8 mouse cellular contexts compared by ENCODE assay signal in genomic region chr6:91116244-91117145, GRCm38 (mm10). TPM values are rescaled to one million over a fixed set of nuclear protein-coding genes. Genes with fewer than 3 reads are reported as not detected.
DNase-seq lines count a peak whose midpoint lies in the region; ATAC-seq and TF ChIP-seq lines count a peak whose summit lies in the region.

Gene Nup210 (minus strand): TSS chr6:91116829.

- no peaks in the 10 kb centered on the region for H3K9me3 ChIP-seq in heart, embryonic 11.5 days (replicated peaks; ENCODE audit: control insufficient read depth, low read length)
- H3K9me3 ChIP-seq in kidney, embryonic 16.5 days (ENCODE audit: low read length) = no peaks in the 10 kb centered on the region

- H3K79me2 ChIP-seq in liver, adult 2 months (ENCODE audit: control insufficient read depth, insufficient read depth, low read length) = peaks cover 5% of the 10 kb centered on the region; the same call in 1 of the 2 replicates
- H3K79me2 ChIP-seq in myocyte (ENCODE audit: control insufficient read depth, insufficient read depth) = no peaks in the 10 kb centered on the region

- TF ChIP-seq POLR2A in liver, adult 2 months (IDR thresholded peaks at IDR 0.05; ENCODE audit: extremely low read depth, insufficient read depth, low read length) = 0 out of 2 replicates have a peak, but pooled peaks have one; percentile 19
- TF ChIP-seq POLR2A in myocyte (IDR thresholded peaks at IDR 0.05; ENCODE audit: insufficient read length, low read depth) = no peak

- DNase-seq in A20 (ENCODE audit: low read depth, low spot score) = peak; percentile 95
- peak; percentile 100 for DNase-seq in brain, adult 2 months (ENCODE audit: low read depth, low spot score)
- peak; percentile 87 for DNase-seq in liver, adult 2 months (ENCODE audit: extremely low read depth, low read depth, low spot score)
- DNase-seq in splenic B cell, adult 2 months (ENCODE audit: low read depth, low spot score) = peak; percentile 92

- H3K4me3 ChIP-seq in heart, embryonic 11.5 days (ENCODE audit: low read depth, low read length) = peak within 1 kb of the TSS; percentile 75
- peak within 1 kb of the TSS; percentile 68 for H3K4me3 ChIP-seq in kidney, embryonic 16.5 days (ENCODE audit: low read length)
- peak within 1 kb of the TSS; percentile 92 for H3K4me3 ChIP-seq in liver, adult 2 months (ENCODE audit: insufficient read depth, low read depth, low read length)
- no peak within 1 kb of the TSS for H3K4me3 ChIP-seq in myocyte

- H3ac ChIP-seq in myocyte (ENCODE audit: control insufficient read depth, insufficient read length) = no peak within 1 kb of the TSS

- no peaks in the 10 kb centered on the region for H3K27me3 ChIP-seq in heart, embryonic 11.5 days (ENCODE audit: control insufficient read depth, insufficient read depth, low read length)
- H3K27me3 ChIP-seq in kidney, embryonic 16.5 days (ENCODE audit: insufficient read depth, low read length) = no peaks in the 10 kb centered on the region
- H3K27me3 ChIP-seq in liver, adult 2 months (ENCODE audit: control insufficient read depth, insufficient read depth, low read length) = no peaks in the 10 kb centered on the region
- peaks cover 35% of the 10 kb centered on the region for H3K27me3 ChIP-seq in myocyte (ENCODE audit: control insufficient read depth, insufficient read depth, insufficient read length)
- no peaks in the 10 kb centered on the region for H3K27me3 ChIP-seq in splenic B cell, adult 2 months (ENCODE audit: control insufficient read depth, insufficient read depth, low read length, poor library complexity, severe bottlenecking)

- peaks cover 15% of the 10 kb centered on the region for H3K4me1 ChIP-seq in heart, embryonic 11.5 days (ENCODE audit: control insufficient read depth, insufficient read depth, low read length)
- peaks cover 28% of the 10 kb centered on the region for H3K4me1 ChIP-seq in kidney, embryonic 16.5 days (ENCODE audit: insufficient read depth, low read length)
- peaks cover 9% of the 10 kb centered on the region; the same call in 1 of the 2 replicates for H3K4me1 ChIP-seq in liver, adult 2 months (ENCODE audit: control insufficient read depth, insufficient read depth, low read length)

- H3K9ac ChIP-seq in heart, embryonic 11.5 days (ENCODE audit: low read depth, low read length) = peak within 1 kb of the TSS; percentile 80
- peak within 1 kb of the TSS; percentile 79 for H3K9ac ChIP-seq in kidney, embryonic 16.5 days (replicated peaks; ENCODE audit: low read length)
- peak within 1 kb of the TSS; percentile 90 for H3K9ac ChIP-seq in liver, adult 2 months (ENCODE audit: low read depth, low read length)

- peak; percentile 84 for ATAC-seq in erythroblast, adult 5-6 weeks (replicated peaks; ENCODE audit: low FRiP score, poor library complexity, severe bottlenecking)
- peak; percentile 89 for ATAC-seq in heart, embryonic 11.5 days (replicated peaks; ENCODE audit: insufficient number of reproducible peaks, low FRiP score, low TSS enrichment)
- peak; percentile 97 for ATAC-seq in kidney, embryonic 16.5 days (ENCODE audit: low FRiP score, low TSS enrichment)

- peak; percentile 81 for TF ChIP-seq CTCF in liver, adult 2 months (IDR thresholded peaks at IDR 0.05; ENCODE audit: low read depth, low read length)

- peak within 1 kb of the TSS; percentile 59; the same call in 1 of the 2 replicates for H3K27ac ChIP-seq in heart, embryonic 11.5 days (ENCODE audit: low read depth, low read length)
- H3K27ac ChIP-seq in kidney, embryonic 16.5 days (ENCODE audit: low read length) = peak within 1 kb of the TSS; percentile 54
- peak within 1 kb of the TSS; percentile 57; the same call in 1 of the 2 replicates for H3K27ac ChIP-seq in liver, adult 2 months (replicated peaks; ENCODE audit: insufficient read depth, low read depth, low read length)

- H3K36me3 ChIP-seq in heart, embryonic 11.5 days (ENCODE audit: control insufficient read depth, insufficient read depth, low read length) = no peaks in the 10 kb centered on the region
- H3K36me3 ChIP-seq in kidney, embryonic 16.5 days (ENCODE audit: insufficient read depth, low read length) = no peaks in the 10 kb centered on the region
- H3K36me3 ChIP-seq in liver, adult 2 months (ENCODE audit: control insufficient read depth, insufficient read depth, low read length) = no peaks in the 10 kb centered on the region
- no peaks in the 10 kb centered on the region for H3K36me3 ChIP-seq in myocyte (ENCODE audit: control insufficient read depth, insufficient read depth)
- H3K36me3 ChIP-seq in splenic B cell, adult 2 months (ENCODE audit: control insufficient read depth, insufficient read depth, low read length, poor library complexity, severe bottlenecking) = no peaks in the 10 kb centered on the region

- WGBS in heart, embryonic 11.5 days (ENCODE audit: insufficient replicate concordance) = under 1% methylated on average over 84 of the region's 93 CpGs
- under 1% methylated on average over 72 of the region's 93 CpGs for WGBS in kidney, embryonic 16.5 days
- 1% methylated on average over 93 of the region's 93 CpGs for WGBS in liver, adult 2 months

- peak within 1 kb of the TSS; percentile 100 for H3K4me2 ChIP-seq in heart, embryonic 11.5 days
- H3K4me2 ChIP-seq in kidney, embryonic 16.5 days (replicated peaks; ENCODE audit: low read depth, low read length) = peak within 1 kb of the TSS; percentile 98
- peak within 1 kb of the TSS; percentile 38 for H3K4me2 ChIP-seq in myocyte (ENCODE audit: low read depth)

TF ChIP-seq in myocyte, 11 proteins besides CTCF, POLR2A, EP300 and RAD21:
- no peak for TF ChIP-seq E2F4 (IDR thresholded peaks at IDR 0.05; ENCODE audit: insufficient read depth)
- no peak for TF ChIP-seq TCF3 (IDR thresholded peaks at IDR 0.05; ENCODE audit: insufficient read length, low read depth)
- TF ChIP-seq MYOG (IDR thresholded peaks at IDR 0.05; ENCODE audit: control insufficient read depth in 1 of 3, insufficient read depth in 1 of 3, insufficient read length in 2 of 3, low read depth in 2 of 3) = peak in 2 of 3 experiments; percentile 8 to 66
- TF ChIP-seq POLR2AphosphoS2 (IDR thresholded peaks at IDR 0.05; ENCODE audit: insufficient read length, low read depth) = no peak
- no peak for TF ChIP-seq REST (IDR thresholded peaks at IDR 0.05; ENCODE audit: insufficient read depth, insufficient read length)
- TF ChIP-seq MYOD1 (IDR thresholded peaks at IDR 0.05; ENCODE audit: control insufficient read depth in 1 of 3, insufficient read length in 2 of 3, low read depth in 2 of 3) = peak in 1 of 3 experiments; percentile 68

RNA-seq across cellular contexts. Expression of gene Nup210, which starts in this region (rescaled TPM):
- 45.3 and 64.8 TPM in 2 replicates for total RNA-seq in erythroblast, adult 5-6 weeks (2015; ENCODE audit: low replicate concordance)
- 56.8 and 60.8 TPM in 2 replicates for total RNA-seq in erythroblast, adult 5-6 weeks (2017; ENCODE audit: low replicate concordance)
- 5.1 and 5.6 TPM in 2 replicates for polyA plus RNA-seq in heart, embryonic 11.5 days (2014; fragmentation: Nextera tagmentation; extraction: Ambion mirVana)
- 26.4 and 29.4 TPM in 2 replicates for polyA plus RNA-seq in kidney, embryonic 16.5 days (2015; fragmentation: Nextera tagmentation; extraction: Ambion mirVana)
- total RNA-seq in liver, adult 2 months (2014; rRNA removed) = 12.2 and 14.9 TPM in 2 replicates
- polyA plus RNA-seq in liver, adult 2 months (2012; rRNA removed) = 13.8 and 18.3 TPM in 2 replicates
- 0.31 TPM for polyA plus RNA-seq in myocyte (2012; fragmentation: generic; extraction: Trizol)

Comparison
In these comparisons a context has a peak if more than half of its experiments do, and no peak if none do; other contexts are left out.
1. H3K4me2 ChIP-seq: peak in every context shown above with its lines; median percentile 100 in heart, embryonic 11.5 days; 98 in kidney, embryonic 16.5 days; 38 in myocyte.